Mouse (Mus musculus) small intestine, adult 2 months (tissue): ENCODE measurements around the gene Gm13420. TPM values are rescaled to one million over a fixed set of nuclear protein-coding genes. Genes with fewer than 3 reads are reported as not detected.

Experiments used
- H3K27ac ChIP-seq: fragments of 200-500 bp; 2 replicates; pipeline ENCODE4 v1.5.1; 2012; ENCODE audit warnings: low read depth, low read length, control low read depth, inconsistent platforms; ENCODE audit not compliant: insufficient read depth
- H3K27me3 ChIP-seq: fragments of 200-500 bp; 2 replicates; pipeline ENCODE4 v1.6.1; 2012; ENCODE audit warnings: mild to moderate bottlenecking, moderate library complexity, low read length, inconsistent platforms; ENCODE audit not compliant: control insufficient read depth, insufficient read depth
- H3K36me3 ChIP-seq: fragments of 200-500 bp; 2 replicates; pipeline ENCODE4 v1.6.1; 2012; ENCODE audit warnings: mild to moderate bottlenecking, low read length, control low read depth, inconsistent platforms; ENCODE audit not compliant: control insufficient read depth, insufficient read depth
- H3K4me1 ChIP-seq: fragments of 200-500 bp; 2 replicates; pipeline ENCODE4 v1.6.1; 2012; ENCODE audit warnings: low read length, inconsistent platforms, mixed read lengths; ENCODE audit not compliant: control insufficient read depth, insufficient read depth, insufficient read length
- H3K4me3 ChIP-seq: fragments of 200-500 bp; 2 replicates; pipeline ENCODE4 v1.5.1; 2012; ENCODE audit warnings: low read depth, mild to moderate bottlenecking, control low read depth, inconsistent platforms, low read length, moderate library complexity
- CTCF ChIP-seq: fragments of 200-500 bp; IDR thresholded peaks from 2 replicates; pipeline ENCODE4 v1.5.1; 2012; ENCODE audit warnings: low read depth, mild to moderate bottlenecking, control low read depth, inconsistent platforms, low read length, moderate library complexity, mixed read lengths; ENCODE audit not compliant: insufficient replicate concordance, insufficient read length; ENCODE audit errors: extremely low read depth
- POLR2A ChIP-seq: fragments of 200-500 bp; IDR thresholded peaks from 2 replicates; pipeline ENCODE4 v1.6.1; 2012; ENCODE audit warnings: low read depth, mild to moderate bottlenecking, control low read depth, inconsistent platforms, low read length, moderate library complexity
- WGBS: fragments of 180-500 bp; shearing (Covaris S2); methylation state at CpG from one replicate; pipeline ENCODE4 v1.1.7; 2018; 5-methylcytosine and 5-hydroxymethylcytosine counted together
- polyA plus RNA-seq: library from polyadenylated mRNA; depleted of rRNA; stranded (reverse); fragments of >200 nt; gene quantifications from 2 replicates; pipeline ENCODE4 v1.2.3, GENCODE M21; 2012; rRNA removed

The Gm13420 gene
- polyA plus RNA-seq, 1 experiment, result 0.81 TPM

DNA sequence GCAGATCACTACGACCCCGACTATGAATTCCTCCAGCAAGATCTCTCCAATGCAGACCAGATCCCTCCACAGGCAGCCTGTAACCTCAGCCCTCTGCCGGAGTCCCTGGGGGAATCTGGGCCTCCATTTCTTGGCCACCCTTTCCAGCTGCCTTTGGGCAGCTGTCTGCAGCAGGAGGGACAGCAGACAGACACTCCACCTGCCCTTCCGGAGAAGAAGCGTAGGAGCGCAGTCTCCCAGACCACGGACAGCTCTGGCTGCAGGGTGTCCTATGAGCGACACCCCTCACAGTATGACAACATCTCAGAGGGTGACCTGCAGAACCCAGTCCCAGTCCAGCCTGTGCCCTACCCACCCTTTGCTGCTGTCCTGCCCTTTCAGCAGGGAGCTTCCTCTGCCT, 49.3 kb downstream of the Gm13420 start:
- Histone ChIP-seq H3K27me3 (no peaks in the 10 kb centered on the region), H3K4me1 (peaks cover 3% of the 10 kb centered on the region), H3K27ac (no peak overlapping the region), H3K36me3 (peaks cover 49% of the 10 kb centered on the region), H3K4me3 (no peak overlapping the region)
- no peak for TF ChIP-seq POLR2A
- TF ChIP-seq CTCF, result no peak
- 83% methylated on average over 8 of the region's 8 CpGs for WGBS

GRCm38 (mm10) chr2:29701393-29701792, 50.1 kb downstream of the Gm13420 start:
- 82% methylated on average over 6 of the region's 6 CpGs for WGBS
- H3K4me3 ChIP-seq, result no peak overlapping the region

GRCm38 (mm10) chr2:29700898-29701297, 50.6 kb downstream of the Gm13420 start:
- no peaks in the 10 kb centered on the region for H3K27me3 ChIP-seq
- H3K4me3 ChIP-seq, result no peak overlapping the region

More at GRCm38 (mm10) chr2:29701393-29701792, 50.1 kb downstream of the Gm13420 start:
- H3K27ac ChIP-seq, result no peak overlapping the region
- H3K27me3 ChIP-seq, result no peaks in the 10 kb centered on the region
- H3K36me3 ChIP-seq, result peaks cover 50% of the 10 kb centered on the region
- peaks cover 3% of the 10 kb centered on the region for H3K4me1 ChIP-seq
- TF ChIP-seq POLR2A (no peak), CTCF (no peak)

DNA sequence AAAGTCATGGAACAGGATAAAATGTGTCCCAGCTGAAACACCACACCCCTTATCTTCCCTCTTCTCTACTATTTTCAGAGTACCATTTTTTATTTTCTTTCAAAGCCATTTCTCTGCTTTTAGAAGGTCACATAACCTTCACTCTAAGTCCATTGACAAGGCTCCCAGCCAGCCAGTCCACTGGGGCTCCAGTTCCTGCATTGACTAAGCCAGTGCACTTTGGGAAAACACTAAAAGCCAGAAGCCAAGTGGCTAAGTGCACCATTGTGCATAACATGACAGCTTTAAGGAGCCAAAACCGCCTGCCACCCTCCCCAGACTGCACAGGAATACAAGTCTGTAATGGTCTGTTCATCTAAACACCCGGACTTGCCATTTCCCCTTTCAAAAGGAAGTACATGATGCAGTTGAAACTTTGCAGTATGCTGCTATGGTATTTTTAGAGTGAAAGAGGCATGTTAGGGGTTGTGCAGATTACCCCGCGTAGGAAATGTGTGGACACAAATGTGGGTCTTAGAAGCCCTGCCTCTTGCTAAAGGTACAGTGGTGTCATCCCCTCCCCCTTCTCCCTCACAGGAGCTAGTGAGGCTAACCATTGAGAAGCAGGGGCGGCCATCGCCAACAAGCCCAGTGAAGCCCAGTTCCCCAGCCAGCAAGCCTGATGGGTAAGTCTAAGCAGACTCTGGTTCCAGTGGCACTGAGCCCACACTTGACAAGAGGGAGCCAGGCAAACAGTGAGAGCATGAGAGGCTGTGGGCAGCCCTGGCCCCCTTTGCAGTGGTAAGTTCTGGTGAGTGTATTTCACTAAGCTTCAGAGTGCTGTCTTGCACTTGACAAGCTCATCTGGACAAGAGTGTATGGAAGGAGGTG, 52.8 kb downstream of the Gm13420 start:
- H3K36me3 ChIP-seq, result peaks cover 41% of the 10 kb centered on the region
- no peaks in the 10 kb centered on the region for H3K27me3 ChIP-seq
- peak overlapping the region; percentile 50 for H3K27ac ChIP-seq
- WGBS, result 81% methylated on average over 6 of the region's 6 CpGs
- TF ChIP-seq POLR2A (no peak), CTCF (no peak)
- peaks cover 3% of the 10 kb centered on the region for H3K4me1 ChIP-seq
- no peak overlapping the region for H3K4me3 ChIP-seq

More at GRCm38 (mm10) chr2:29700898-29701297, 50.6 kb downstream of the Gm13420 start:
- no peak for TF ChIP-seq CTCF
- no peak for TF ChIP-seq POLR2A
- peaks cover 51% of the 10 kb centered on the region for H3K36me3 ChIP-seq
- no peak overlapping the region for H3K27ac ChIP-seq
- peaks cover 3% of the 10 kb centered on the region for H3K4me1 ChIP-seq

- Histone ChIP-seq H3K27me3 (no peaks in the 10 kb centered on the region), H3K27ac (no peak overlapping the region), H3K36me3 (peaks cover 29% of the 10 kb centered on the region), H3K4me3 (no peak overlapping the region), H3K4me1 (no peaks in the 10 kb centered on the region; the same call in 1 of the 2 replicates)
- TF ChIP-seq POLR2A, result no peak
- no peak for TF ChIP-seq CTCF
- 83% methylated on average over 7 of the region's 7 CpGs for WGBS
Measured at GRCm38 (mm10) chr2:29696207-29696800, 55.2 kb downstream of the Gm13420 start.

Other genes starting within 250 kb of the Gm13420 start
- 15.5 and 25.1 TPM in 2 replicates for gene Rapgef1, start 132.0 kb downstream of the Gm13420 start, polyA plus RNA-seq
- not detected in 2 replicates for gene Gm13547, start 7.6 kb upstream of the Gm13420 start, polyA plus RNA-seq
- gene Coq4, start 35.8 kb upstream of the Gm13420 start, polyA plus RNA-seq, result 83.4 and 95.1 TPM in 2 replicates
- 20.1 and 29.8 TPM in 2 replicates for gene Trub2, start 36.8 kb upstream of the Gm13420 start, polyA plus RNA-seq
- 225 and 822 TPM in 2 replicates for gene Slc27a4, start 50.9 kb upstream of the Gm13420 start, polyA plus RNA-seq
- gene Urm1, start 68.4 kb upstream of the Gm13420 start, polyA plus RNA-seq, result 18.6 and 42.3 TPM in 2 replicates
- 3.5 and 5.9 TPM in 2 replicates for gene Cercam, start 117.5 kb upstream of the Gm13420 start, polyA plus RNA-seq
- 8.2 and 14.0 TPM in 2 replicates for gene Odf2, start 137.5 kb upstream of the Gm13420 start, polyA plus RNA-seq
- 4.4 and 7.4 TPM in 2 replicates for gene Gle1, start 183.7 kb upstream of the Gm13420 start, polyA plus RNA-seq
- gene Sptan1, start 213.9 kb upstream of the Gm13420 start, polyA plus RNA-seq, result 101 and 221 TPM in 2 replicates